Mouse (Mus musculus) liver, adult 2 months (tissue): Measurements from ENCODE around the gene Zfyve16. TPM values are rescaled to one million over a fixed set of nuclear protein-coding genes. Genes with fewer than 3 reads are reported as not detected.
A peak's percentile ranks its signal among the peaks of the same experiment; 100 is the strongest.

Source experiments
- DNase-seq: peaks from one replicate; pipeline ENCODE4 v3.0.0-alpha.2; 2011; ENCODE audit warnings: low read depth, low spot score; ENCODE audit errors: extremely low read depth
- H3K27ac ChIP-seq: fragments of 200-500 bp; replicated peaks from 2 replicates; pipeline ENCODE4 v1.5.1; 2012; ENCODE audit warnings: low read depth, mild to moderate bottlenecking, control low read depth, inconsistent platforms, low read length; ENCODE audit not compliant: insufficient read depth
- H3K27me3 ChIP-seq: fragments of 200-500 bp; 2 replicates; pipeline ENCODE4 v1.6.1; 2012; ENCODE audit warnings: mild to moderate bottlenecking, moderate library complexity, low read length, inconsistent platforms; ENCODE audit not compliant: control insufficient read depth, insufficient read depth
- H3K36me3 ChIP-seq: fragments of 200-500 bp; 2 replicates; pipeline ENCODE4 v1.6.1; 2012; ENCODE audit warnings: low read length, inconsistent platforms; ENCODE audit not compliant: control insufficient read depth, insufficient read depth
- H3K4me1 ChIP-seq: fragments of 200-500 bp; 2 replicates; pipeline ENCODE4 v1.6.1; 2011; ENCODE audit warnings: low read length; ENCODE audit not compliant: control insufficient read depth, insufficient read depth
- H3K4me3 ChIP-seq: fragments of 200-500 bp; 2 replicates; pipeline ENCODE4 v1.5.1; 2011; ENCODE audit warnings: low read depth, mild to moderate bottlenecking, control low read depth, low read length, moderate library complexity; ENCODE audit not compliant: insufficient read depth
- H3K79me2 ChIP-seq: fragments of 200-500 bp; 2 replicates; pipeline ENCODE4 v1.6.1; 2012; ENCODE audit warnings: inconsistent platforms, mild to moderate bottlenecking, low read length, moderate library complexity; ENCODE audit not compliant: control insufficient read depth, insufficient read depth
- H3K9ac ChIP-seq: fragments of 200-500 bp; 2 replicates; pipeline ENCODE4 v1.6.1; 2012; ENCODE audit warnings: low read depth, mild to moderate bottlenecking, control low read depth, inconsistent platforms, low read length
- CTCF ChIP-seq: fragments of 200-500 bp; IDR thresholded peaks from 2 replicates; pipeline ENCODE4 v1.5.1; 2011; ENCODE audit warnings: low read depth, low read length, control low read depth
- POLR2A ChIP-seq: fragments of 200-500 bp; IDR thresholded peaks from 2 replicates; pipeline ENCODE4 v1.6.1; 2011; ENCODE audit warnings: low read length, control low read depth; ENCODE audit not compliant: insufficient read depth; ENCODE audit errors: extremely low read depth
- WGBS: fragments of 180-500 bp; shearing (Covaris S2); methylation state at CpG from one replicate; pipeline ENCODE4 v1.1.7; 2018; 5-methylcytosine and 5-hydroxymethylcytosine counted together
- polyA plus RNA-seq: library from polyadenylated mRNA; depleted of rRNA; stranded (reverse); fragments of >200 nt; gene quantifications from 2 replicates; pipeline ENCODE4 v1.2.3, GENCODE M21; 2012
- total RNA-seq: library from RNA; depleted of rRNA; stranded (reverse); fragments of >200 nt; gene quantifications from 2 replicates; pipeline ENCODE4 v1.2.3, GENCODE M21; 2014

The Zfyve16 gene
- total and polyA plus RNA-seq, 2 experiments: 0.97 to 7.8 TPM

DNA sequence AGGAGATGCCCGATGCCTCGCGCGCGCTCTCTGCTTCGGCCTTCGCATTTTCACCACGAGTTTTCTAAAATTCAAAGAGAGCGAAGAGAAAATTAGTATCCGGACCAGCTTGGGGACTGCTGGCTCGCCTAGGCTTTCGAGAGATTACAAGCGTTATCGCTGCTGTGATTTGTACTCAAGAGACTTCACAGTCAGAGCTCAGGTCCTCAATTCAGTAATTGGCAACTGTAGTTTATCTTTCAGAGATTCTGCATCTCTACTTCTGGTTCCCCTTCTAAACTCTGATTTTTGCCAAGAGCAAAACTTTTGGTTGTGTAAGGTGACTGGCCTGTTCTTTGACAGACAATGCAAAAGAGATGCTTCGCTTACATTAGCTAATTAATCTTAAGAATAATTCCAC, 569 bp upstream of the Zfyve16 start:
- Histone ChIP-seq H3K4me3 (peak overlapping the region; percentile 70), H3K27me3 (0 out of 2 replicates have a peak, but pooled peaks cover under 1% of the 10 kb centered on the region), H3K27ac (peak overlapping the region; percentile 32), H3K36me3 (no peaks in the 10 kb centered on the region), H3K4me1 (no peaks in the 10 kb centered on the region), H3K9ac (peak overlapping the region; percentile 59), H3K79me2 (no peaks in the 10 kb centered on the region)
- no peak for TF ChIP-seq CTCF
- no peak for TF ChIP-seq POLR2A
- no peak for DNase-seq
- WGBS: 7% methylated on average over 15 of the region's 15 CpGs

DNA sequence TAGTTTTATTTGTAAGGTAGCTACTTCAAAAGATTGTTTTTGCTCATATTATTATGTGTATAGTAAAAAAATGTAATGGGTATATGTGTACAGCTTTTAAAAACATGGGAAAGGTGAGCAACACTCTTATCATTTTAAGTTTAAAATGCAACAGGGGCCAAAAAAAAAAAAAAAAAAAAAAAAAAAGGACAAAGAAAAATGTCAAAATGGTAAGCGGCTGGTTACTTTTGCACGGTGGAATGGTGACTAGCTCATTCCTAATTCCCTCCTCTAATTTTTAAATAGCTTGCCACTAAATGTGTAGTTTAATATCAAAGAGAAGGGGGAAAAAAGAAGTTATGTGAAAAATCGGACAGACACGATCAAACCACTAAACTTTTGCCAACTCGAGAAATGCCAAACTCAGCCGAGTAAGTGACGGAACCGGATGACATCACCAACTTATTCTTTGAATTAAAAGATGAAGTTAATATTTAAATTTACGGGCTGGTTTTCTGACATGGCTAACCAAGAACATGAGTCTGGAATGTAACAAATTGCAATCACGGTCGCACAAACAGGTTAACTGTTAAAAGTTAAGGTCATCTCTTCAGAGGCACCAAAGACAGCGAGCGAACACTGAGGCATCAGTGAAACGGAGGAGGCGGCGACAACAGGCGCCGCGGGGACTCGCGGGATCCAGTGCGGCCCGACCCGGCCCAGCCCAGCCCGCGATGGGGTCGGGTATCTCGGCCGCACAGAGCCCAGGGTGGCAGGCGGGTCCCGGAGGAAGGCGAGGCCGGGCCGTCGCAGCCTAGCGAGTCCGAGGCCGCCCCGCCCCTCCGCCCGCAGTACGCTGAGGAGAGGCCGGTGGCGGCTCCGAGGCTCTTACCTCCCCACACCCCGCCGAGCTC, 594 bp downstream of the Zfyve16 start:
- 2% methylated on average over 47 of the region's 47 CpGs for WGBS
- Histone ChIP-seq H3K36me3 (no peaks in the 10 kb centered on the region), H3K9ac (peak overlapping the region; percentile 71), H3K4me1 (no peaks in the 10 kb centered on the region), H3K4me3 (peak overlapping the region; percentile 70), H3K27ac (peak overlapping the region; percentile 75), H3K79me2 (no peaks in the 10 kb centered on the region), H3K27me3 (no peaks in the 10 kb centered on the region)
- DNase-seq: peak; percentile 47
- TF ChIP-seq POLR2A: no peak
- no peak for TF ChIP-seq CTCF

DNA sequence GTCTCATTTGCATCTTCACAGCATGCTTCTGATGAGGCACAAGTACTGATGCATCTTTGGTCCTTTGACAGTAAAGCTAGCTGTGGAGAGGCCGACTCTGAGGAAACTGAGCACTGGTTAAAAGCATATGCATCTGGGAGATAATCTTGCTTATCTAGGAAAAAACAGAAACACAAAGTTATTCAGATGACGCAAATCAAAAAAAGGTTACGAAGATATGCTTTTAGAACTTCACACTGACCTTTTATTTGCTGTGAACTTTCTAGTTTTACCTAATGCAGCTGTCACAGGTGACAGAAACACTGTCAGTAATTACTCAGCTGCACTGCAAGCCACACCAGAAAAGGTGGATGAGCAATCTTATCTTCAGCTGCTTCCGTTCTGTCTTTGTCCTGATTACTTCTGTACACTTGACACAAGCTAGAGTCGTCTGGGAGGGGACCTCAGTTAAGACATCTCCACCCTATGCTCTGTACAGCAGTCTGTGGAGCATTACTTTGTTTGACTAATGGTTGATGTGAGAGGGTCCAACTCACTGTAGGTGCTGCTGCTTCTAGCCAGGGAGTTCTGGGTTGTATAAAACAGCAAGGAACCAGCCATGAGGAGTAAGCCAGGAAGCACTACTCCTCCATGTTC, 7.4 kb downstream of the Zfyve16 start:
- no peak overlapping the region for H3K9ac ChIP-seq
- TF ChIP-seq CTCF (no peak), POLR2A (no peak)
- H3K79me2 ChIP-seq: no peaks in the 10 kb centered on the region; the same call in 1 of the 2 replicates
- H3K4me1 ChIP-seq: no peaks in the 10 kb centered on the region
- H3K27me3 ChIP-seq: no peaks in the 10 kb centered on the region
- H3K36me3 ChIP-seq: peaks cover 32% of the 10 kb centered on the region
- WGBS: 88% methylated on average over 5 of the region's 5 CpGs
- no peak for DNase-seq
- no peak overlapping the region for H3K4me3 ChIP-seq
- H3K27ac ChIP-seq: no peak overlapping the region

DNA sequence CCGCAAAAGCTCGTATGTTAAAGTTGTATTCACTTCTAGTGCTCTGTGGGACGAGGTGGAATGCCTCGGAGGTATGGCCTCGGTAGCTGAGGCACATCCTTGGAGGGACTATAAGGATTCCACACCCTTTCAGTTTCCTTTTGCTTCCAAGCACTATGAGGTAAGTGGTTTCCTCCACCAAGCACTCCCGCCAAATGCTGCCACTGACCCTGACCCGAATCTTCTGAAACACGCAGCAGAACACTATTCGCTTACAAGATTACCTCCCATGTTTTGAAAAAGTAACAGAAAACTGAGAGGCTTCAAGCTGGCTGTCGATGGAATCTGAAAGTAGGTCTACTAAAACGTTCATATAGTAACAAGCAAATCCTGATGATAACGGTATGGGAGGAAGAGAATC, 25.8 kb downstream of the Zfyve16 start:
- 89% methylated on average over 12 of the region's 12 CpGs for WGBS
- TF ChIP-seq POLR2A (no peak), CTCF (no peak)

DNA sequence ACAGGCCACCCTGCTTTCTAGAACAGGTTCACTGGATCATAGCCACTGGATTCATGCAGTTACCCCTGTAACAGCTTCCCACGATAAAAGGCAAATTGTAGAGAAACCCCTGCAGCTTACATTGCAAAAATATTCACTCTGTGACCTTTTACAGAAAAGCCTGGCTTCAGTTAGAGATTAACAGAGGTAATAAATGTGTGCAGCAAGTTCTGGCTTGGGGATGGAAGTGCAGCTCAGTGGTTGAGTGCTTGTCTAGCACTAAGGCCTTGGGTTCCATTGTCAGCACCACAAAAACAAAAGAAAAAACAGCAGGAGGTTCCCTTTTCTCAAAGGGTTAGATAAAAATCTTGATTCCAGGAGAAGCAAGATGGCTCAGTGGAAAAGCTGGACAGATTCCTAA, 38.7 kb downstream of the Zfyve16 start:
- H3K4me3 ChIP-seq: no peak overlapping the region
- peaks cover 15% of the 10 kb centered on the region for H3K36me3 ChIP-seq
- H3K79me2 ChIP-seq: no peaks in the 10 kb centered on the region
- no peak for DNase-seq
- WGBS: 97% methylated on average over 1 of the region's 1 CpGs
- H3K9ac ChIP-seq: no peak overlapping the region
- no peaks in the 10 kb centered on the region for H3K27me3 ChIP-seq
- TF ChIP-seq POLR2A (no peak), CTCF (no peak)
- H3K4me1 ChIP-seq: no peaks in the 10 kb centered on the region
- H3K27ac ChIP-seq: no peak overlapping the region

More for the DNA sequence above, 25.8 kb downstream of the Zfyve16 start:
- H3K9ac ChIP-seq: no peak overlapping the region
- H3K27ac ChIP-seq: no peak overlapping the region
- peaks cover 24% of the 10 kb centered on the region for H3K36me3 ChIP-seq
- H3K79me2 ChIP-seq: no peaks in the 10 kb centered on the region
- DNase-seq: no peak
- H3K27me3 ChIP-seq: no peaks in the 10 kb centered on the region
- no peak overlapping the region for H3K4me3 ChIP-seq
- no peaks in the 10 kb centered on the region for H3K4me1 ChIP-seq
